Mouse (Mus musculus) T-cell, adult 66 days (primary cell): ENCODE measurements around the gene Dpy19l2. TPM values are rescaled to one million over a fixed set of nuclear protein-coding genes. Genes with fewer than 3 reads are reported as not detected.

Experiments
- total RNA-seq, 2 experiments: library from RNA; stranded (reverse); gene quantifications; 3 replicates in 1 of 2; 4 replicates in 1 of 2; pipeline ENCODE4 v1.2.4; 2023

Dpy19l2 gene
- total RNA-seq = not detected

DNA sequence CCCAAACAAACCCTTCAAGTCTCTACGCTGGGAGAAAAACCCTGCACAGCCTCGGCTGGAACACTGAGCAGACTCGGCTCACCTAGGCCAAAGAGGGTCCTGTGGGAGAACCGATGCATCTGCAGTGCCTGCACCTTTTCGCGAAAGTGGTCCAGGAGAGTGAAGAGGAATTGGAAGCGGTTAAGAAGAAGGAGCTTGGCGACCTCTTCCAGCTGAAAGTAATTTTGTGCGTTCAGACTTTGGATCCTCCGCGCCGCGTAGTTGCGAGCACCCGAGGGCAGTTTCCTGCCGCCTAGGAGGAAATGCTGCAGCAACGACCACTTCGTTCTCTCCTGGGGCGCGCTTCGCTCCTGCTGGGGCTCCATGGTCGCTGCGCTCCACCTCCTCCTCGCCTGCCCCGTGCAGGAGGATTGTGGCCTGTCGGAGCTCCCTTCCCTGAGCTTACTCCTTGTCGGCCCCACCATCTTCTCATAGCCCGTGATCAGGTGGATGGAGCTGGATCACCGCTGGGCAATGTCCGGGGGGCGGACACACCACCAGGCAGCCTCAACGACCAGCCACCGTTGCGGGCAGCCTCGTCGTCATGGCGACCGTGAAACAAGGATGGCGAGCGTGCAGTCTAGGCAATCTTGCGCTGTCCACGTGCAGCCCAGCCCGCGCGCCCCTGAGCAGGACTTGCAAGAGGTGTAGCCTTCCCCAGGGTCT, at the start of gene Dpy19l2:
Gene Dpy19l2 (minus strand): TSS at position 594 of the 705 bp plus-strand sequence.

DNA sequence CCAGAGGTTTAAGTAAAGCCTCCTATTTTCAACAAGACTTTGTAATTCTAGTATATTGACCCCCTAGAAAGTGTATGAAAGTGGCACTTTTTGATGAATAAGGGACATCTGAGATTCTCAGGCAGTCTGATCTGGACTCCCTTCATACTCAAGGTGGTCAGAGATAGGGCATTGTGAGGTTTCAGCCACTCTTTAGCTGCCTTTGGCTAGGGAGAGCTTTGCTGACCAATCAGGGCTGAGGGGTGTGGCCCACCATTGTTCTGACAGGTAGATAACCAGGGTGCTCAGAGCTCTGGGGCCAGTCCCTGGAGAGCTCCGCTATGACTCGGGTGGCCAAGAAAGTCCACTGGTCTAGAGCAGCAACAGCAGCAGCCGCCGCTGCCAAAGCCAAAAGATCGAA, 71.2 kb downstream of the Dpy19l2 start, which contains the start of gene Cypt4:
Gene Cypt4 (plus strand): TSS at position 301 of the 400 bp plus-strand sequence.

Other genes starting within 250 kb of the Dpy19l2 start
- gene Dpy19l1, start 193.2 kb downstream of the Dpy19l2 start, total RNA-seq = 10 to 100 TPM; 22.2 to 26.7 TPM
- not detected for gene Cypt4, start 71.1 kb downstream of the Dpy19l2 start, total RNA-seq
- not detected for gene Tbx20, start 78.0 kb upstream of the Dpy19l2 start, total RNA-seq